Mouse (Mus musculus) ES-E14 (cell line): Measurements from ENCODE around the gene Fam83f. TPM values are rescaled to one million over a fixed set of nuclear protein-coding genes. Genes with fewer than 3 reads are reported as not detected.

Experiments
- DNase-seq: peaks from one replicate; pipeline ENCODE4 v3.0.0-alpha.2; 2013; ENCODE audit warnings: low read depth, low spot score
- H3K27ac ChIP-seq: 2 replicates; pipeline ENCODE4 v1.5.1; 2012; ENCODE audit warnings: low read depth, mild to moderate bottlenecking, low read length, moderate library complexity, mixed read lengths; ENCODE audit not compliant: poor library complexity, insufficient read depth, severe bottlenecking
- H3K36me3 ChIP-seq: 2 replicates; pipeline ENCODE4 v1.6.1; 2012; ENCODE audit warnings: mild to moderate bottlenecking, low read length, moderate library complexity, mixed read lengths; ENCODE audit not compliant: control insufficient read depth, poor library complexity, insufficient read depth, severe bottlenecking
- H3K4me1 ChIP-seq, 2 experiments: fragments of 150-350 bp in 1 of 2; sonication (generic) in 1 of 2; 2 replicates each; pipeline ENCODE4 v1.6.1; 2012; ENCODE audit warnings: low read length in 2 of 2, mild to moderate bottlenecking in 1 of 2, mixed read lengths in 1 of 2; ENCODE audit not compliant: control insufficient read depth in 2 of 2, insufficient read depth in 2 of 2, poor library complexity in 1 of 2
- H3K4me3 ChIP-seq, 2 experiments: fragments of 150-350 bp in 1 of 2; sonication (generic) in 1 of 2; 2 replicates each; pipeline ENCODE4 v1.5.1; 2012; ENCODE audit warnings: low read length in 2 of 2, low read depth in 1 of 2, mild to moderate bottlenecking in 1 of 2, mixed read lengths in 1 of 2; ENCODE audit not compliant: insufficient read depth in 1 of 2, poor library complexity in 1 of 2, severe bottlenecking in 1 of 2
- H3K9ac ChIP-seq: 2 replicates; pipeline ENCODE4 v1.6.1; 2012; ENCODE audit warnings: low read depth, mild to moderate bottlenecking, low read length, mixed read lengths; ENCODE audit not compliant: poor library complexity, insufficient read depth, severe bottlenecking
- H3K9me3 ChIP-seq: fragments of 150-350 bp; sonication (generic); 2 replicates; pipeline ENCODE4 v1.6.1; 2012; ENCODE audit warnings: low read depth, mild to moderate bottlenecking, low read length; ENCODE audit not compliant: control insufficient read depth, insufficient read depth
- CHD2 ChIP-seq: IDR thresholded peaks from 2 replicates; pipeline ENCODE4 v1.6.1; 2014; ENCODE audit warnings: mild to moderate bottlenecking, low read depth, low read length, inconsistent platforms
- HCFC1 ChIP-seq: IDR thresholded peaks from 2 replicates; pipeline ENCODE4 v1.6.1; 2012; ENCODE audit warnings: low read length, inconsistent platforms, borderline replicate concordance; ENCODE audit not compliant: insufficient read depth
- MAFK ChIP-seq: IDR thresholded peaks from 2 replicates; pipeline ENCODE4 v1.6.1; 2014; ENCODE audit warnings: mild to moderate bottlenecking, low read depth, low read length, inconsistent platforms; ENCODE audit not compliant: insufficient read depth
- ZC3H11A ChIP-seq: IDR thresholded peaks from 2 replicates; pipeline ENCODE4 v1.6.1; 2012; ENCODE audit warnings: low read depth, mild to moderate bottlenecking, inconsistent platforms, low read length, borderline replicate concordance
- ZNF384 ChIP-seq: IDR thresholded peaks from 2 replicates; pipeline ENCODE4 v1.6.1; 2012; ENCODE audit warnings: low read depth, low read length, inconsistent platforms
- in situ Hi-C, 2 experiments: fragments of 600-800 bp; cut with MboI; formaldehyde crosslinking; loops; one replicate each; pipeline ENCODE4 v1.15.1; 2025; ENCODE audit warnings: low sequenced_read_pairs in 2 of 2, inconsistent platforms in 1 of 2; ENCODE audit not compliant: unreplicated experiment in 2 of 2
- total RNA-seq: library from RNA; depleted of rRNA; stranded (reverse); fragments of 300-350 nt; gene quantifications from 2 replicates; pipeline ENCODE4 v1.2.3, GENCODE M21; 2012

Gene Fam83f
- total RNA-seq, 1 experiment: 1.0 TPM

- Histone ChIP-seq H3K9ac (no peak overlapping the region), H3K36me3 (no peaks in the 10 kb centered on the region), H3K4me3 (no peak overlapping the region), H3K4me1 (peaks cover 0 to 3% of the 10 kb centered on the region in 2 experiments; a peak in 1 of 4 replicates), H3K9me3 (no peaks in the 10 kb centered on the region), H3K27ac (no peak overlapping the region)
- TF ChIP-seq CHD2 (no peak), ZNF384 (no peak), ZC3H11A (no peak), MAFK (no peak), HCFC1 (no peak)
- no peak for DNase-seq
- in situ Hi-C loops: no loop called here
Measured at GRCm38 (mm10) chr15:80736553-80736952, 64.9 kb downstream of the Fam83f start.

- TF ChIP-seq CHD2 (no peak), ZNF384 (no peak), MAFK (no peak), ZC3H11A (no peak), HCFC1 (no peak)
- Histone ChIP-seq H3K36me3 (no peaks in the 10 kb centered on the region), H3K4me1 (peaks cover 3% of the 10 kb centered on the region in 2 experiments; a peak in 2 of 4 replicates), H3K27ac (no peak overlapping the region), H3K9me3 (no peaks in the 10 kb centered on the region), H3K9ac (no peak overlapping the region), H3K4me3 (no peak overlapping the region)
- no peak for DNase-seq
- in situ Hi-C loops: no loop called here
Measured at GRCm38 (mm10) chr15:80738244-80738643, 66.6 kb downstream of the Fam83f start.

- in situ Hi-C loops: no loop called here
- H3K36me3 ChIP-seq: no peaks in the 10 kb centered on the region
- no peak overlapping the region for H3K9ac ChIP-seq
- H3K4me1 ChIP-seq: peaks cover 3% of the 10 kb centered on the region in 2 experiments; a peak in 2 of 4 replicates
- no peak overlapping the region for H3K4me3 ChIP-seq
- DNase-seq: no peak
- H3K9me3 ChIP-seq: no peaks in the 10 kb centered on the region
- TF ChIP-seq MAFK (no peak), HCFC1 (no peak), ZNF384 (no peak), ZC3H11A (no peak), CHD2 (no peak)
- H3K27ac ChIP-seq: no peak overlapping the region
Measured at GRCm38 (mm10) chr15:80739972-80740371, 68.3 kb downstream of the Fam83f start.

GRCm38 (mm10) chr15:80741836-80742235 is 70.2 kb downstream of the Fam83f start:
- in situ Hi-C loops: no loop called here

GRCm38 (mm10) chr15:80742991-80743474 is 71.4 kb downstream of the Fam83f start:
- no peak overlapping the region for H3K4me3 ChIP-seq
- DNase-seq: no peak

More at GRCm38 (mm10) chr15:80741836-80742235, 70.2 kb downstream of the Fam83f start:
- Histone ChIP-seq H3K36me3 (no peaks in the 10 kb centered on the region), H3K9ac (no peak overlapping the region), H3K27ac (no peak overlapping the region), H3K4me3 (no peak overlapping the region), H3K4me1 (peaks cover 3% of the 10 kb centered on the region in 2 experiments; a peak in 2 of 4 replicates), H3K9me3 (no peaks in the 10 kb centered on the region)
- DNase-seq: no peak
- TF ChIP-seq MAFK: no peak

More at GRCm38 (mm10) chr15:80742991-80743474, 71.4 kb downstream of the Fam83f start:
- Histone ChIP-seq H3K9me3 (no peaks in the 10 kb centered on the region), H3K27ac (no peak overlapping the region), H3K9ac (no peak overlapping the region), H3K36me3 (no peaks in the 10 kb centered on the region), H3K4me1 (peaks cover 3% of the 10 kb centered on the region in 2 experiments; a peak in 2 of 4 replicates)
- in situ Hi-C loops: no loop called here
- TF ChIP-seq HCFC1 (no peak), MAFK (peak; percentile 61; the same call in 1 of the 2 replicates), ZC3H11A (no peak), CHD2 (no peak), ZNF384 (no peak)
